In the genomic region with DNA sequence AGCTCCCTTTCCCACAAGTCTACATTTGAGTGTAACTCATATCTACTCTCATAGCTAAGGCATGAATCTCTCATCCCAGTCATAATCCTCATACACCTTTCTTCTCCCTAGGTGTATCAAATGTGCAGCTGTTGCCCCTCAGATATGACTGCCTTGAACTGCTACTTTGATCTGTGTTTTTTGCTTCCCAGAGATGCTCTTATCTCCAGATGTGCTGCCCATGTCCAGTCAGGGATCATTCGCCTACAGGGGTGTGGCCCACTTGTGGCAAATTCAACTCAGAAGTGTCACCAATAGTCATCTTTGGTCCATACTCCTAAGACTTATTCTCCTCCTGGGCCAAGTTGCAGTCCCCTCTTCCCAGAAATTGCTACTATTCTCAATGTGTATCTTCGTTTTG, we compare ENCODE assay signal across 8 mouse cellular contexts. TPM values are rescaled to one million over a fixed set of nuclear protein-coding genes. Genes with fewer than 3 reads are reported as not detected.
DNase-seq lines count a peak whose midpoint lies in the region; ATAC-seq and TF ChIP-seq lines count a peak whose summit lies in the region.

No protein-coding gene starts in this region.

- DNase-seq in left cerebral cortex, adult 2 months (ENCODE audit: extremely low spot score in 1 of 2, low spot score in 2 of 2), result no peak
- DNase-seq in left cerebral cortex, adult 11 months (ENCODE audit: low spot score), result no peak
- DNase-seq in layer of hippocampus, adult 9-11 months, result no peak
- DNase-seq in ovary, postnatal 36 days (ENCODE audit: low spot score), result no peak
- DNase-seq in left cerebral cortex, postnatal 4 days, result no peak

- peaks cover 55% of the 10 kb centered on the region for H3K36me3 ChIP-seq in embryonic facial prominence, embryonic 13.5 days
- H3K36me3 ChIP-seq in intestine, embryonic 16.5 days (ENCODE audit: control insufficient read depth, insufficient read depth, low read length), result peaks cover 8% of the 10 kb centered on the region
- peaks cover 33% of the 10 kb centered on the region for H3K36me3 ChIP-seq in neural tube, embryonic 12.5 days

- no peaks in the 10 kb centered on the region for H3K9me3 ChIP-seq in embryonic facial prominence, embryonic 13.5 days
- no peaks in the 10 kb centered on the region for H3K9me3 ChIP-seq in intestine, embryonic 16.5 days (ENCODE audit: control insufficient read depth, low read length)
- no peaks in the 10 kb centered on the region for H3K9me3 ChIP-seq in neural tube, embryonic 12.5 days

- H3K9ac ChIP-seq in embryonic facial prominence, embryonic 13.5 days, result peak overlapping the region; percentile 83
- peak overlapping the region; percentile 85 for H3K9ac ChIP-seq in intestine, embryonic 16.5 days (ENCODE audit: low read depth, low read length)
- H3K9ac ChIP-seq in neural tube, embryonic 12.5 days, result peak overlapping the region; percentile 75

- H3K4me1 ChIP-seq in embryonic facial prominence, embryonic 13.5 days, result peaks cover 5% of the 10 kb centered on the region; the same call in 1 of the 2 replicates
- H3K4me1 ChIP-seq in intestine, embryonic 16.5 days (ENCODE audit: control insufficient read depth, insufficient read depth, low read length), result peaks cover 3% of the 10 kb centered on the region
- H3K4me1 ChIP-seq in neural tube, embryonic 12.5 days, result peaks cover 4% of the 10 kb centered on the region; the same call in 1 of the 2 replicates

- H3K27me3 ChIP-seq in embryonic facial prominence, embryonic 13.5 days, result no peaks in the 10 kb centered on the region
- H3K27me3 ChIP-seq in intestine, embryonic 16.5 days (replicated peaks; ENCODE audit: control insufficient read depth, insufficient read depth, low read length), result no peaks in the 10 kb centered on the region
- no peaks in the 10 kb centered on the region for H3K27me3 ChIP-seq in neural tube, embryonic 12.5 days (replicated peaks)

- no peak for ATAC-seq in embryonic facial prominence, embryonic 13.5 days (ENCODE audit: insufficient number of reproducible peaks, insufficient read depth, low FRiP score, low TSS enrichment, low read depth)
- peak; percentile 17 for ATAC-seq in intestine, embryonic 16.5 days
- ATAC-seq in neural tube, embryonic 12.5 days (ENCODE audit: low FRiP score, low read depth), result no peak; the same call in 1 of the 2 replicates

- peak overlapping the region; percentile 80 for H3K4me2 ChIP-seq in embryonic facial prominence, embryonic 13.5 days
- H3K4me2 ChIP-seq in intestine, embryonic 16.5 days (ENCODE audit: low read depth, low read length), result peak overlapping the region; percentile 72
- peak overlapping the region; percentile 65 for H3K4me2 ChIP-seq in neural tube, embryonic 12.5 days (replicated peaks)

- peak overlapping the region; percentile 78 for H3K4me3 ChIP-seq in left cerebral cortex, adult 2 months
- H3K4me3 ChIP-seq in embryonic facial prominence, embryonic 13.5 days, result peak overlapping the region; percentile 66
- peak overlapping the region; percentile 74 for H3K4me3 ChIP-seq in intestine, embryonic 16.5 days (ENCODE audit: low read length)
- H3K4me3 ChIP-seq in neural tube, embryonic 12.5 days, result peak overlapping the region; percentile 60

- intact Hi-C loops in left cerebral cortex, adult 2 months (cut with DNase I), result loop anchor here (5.0 to 10.0 kb wide), 3 partner anchors 221 to 796 kb away; partner anchors contain the start of gene Zscan22
- intact Hi-C loops in left cerebral cortex, postnatal 4 days (cut with DNase I), result no loop called here

- WGBS in embryonic facial prominence, embryonic 13.5 days, result 35% methylated on average over 2 of the region's 2 CpGs
- WGBS in intestine, embryonic 16.5 days, result 21% methylated on average over 2 of the region's 2 CpGs
- WGBS in neural tube, embryonic 12.5 days, result 38% methylated on average over 2 of the region's 2 CpGs

- TF ChIP-seq CTCF in left cerebral cortex, adult 2 months (IDR thresholded peaks at IDR 0.05), result no peak

- peak overlapping the region; percentile 93 for H3K27ac ChIP-seq in left cerebral cortex, adult 2 months
- 0 out of 2 replicates have a peak overlapping the region, but pooled peaks have one; percentile 89 for H3K27ac ChIP-seq in embryonic facial prominence, embryonic 13.5 days
- 0 out of 2 replicates have a peak overlapping the region, but pooled peaks have one; percentile 86 for H3K27ac ChIP-seq in intestine, embryonic 16.5 days (ENCODE audit: low read length)
- H3K27ac ChIP-seq in neural tube, embryonic 12.5 days, result no peak overlapping the region

RNA-seq across cellular contexts. Expression of gene Zswim9, which starts 0.7 kb away (rescaled TPM):
- total RNA-seq in left cerebral cortex, adult 2 months (2021), result 10 to 100 TPM; 15.7 to 16.5 TPM
- 12.6 and 12.9 TPM in 2 replicates for polyA plus RNA-seq in embryonic facial prominence, embryonic 13.5 days (2015; fragmentation: Nextera tagmentation; extraction: Ambion mirVana)
- polyA plus RNA-seq in intestine, embryonic 16.5 days (2015; fragmentation: Nextera tagmentation; extraction: Ambion mirVana), result 5.2 and 5.3 TPM in 2 replicates
- polyA plus RNA-seq in neural tube, embryonic 12.5 days (2016; fragmentation: Nextera tagmentation; extraction: Ambion mirVana), result 12.0 and 17.9 TPM in 2 replicates
- 10 to 100 TPM; 18.6 to 18.7 TPM for total RNA-seq in left cerebral cortex, postnatal 4 days (2021)

RNA-seq across cellular contexts. Expression of gene Lig1, which starts 0.8 kb away (rescaled TPM):
- 1 to 10 TPM; 7.7 to 9.9 TPM for total RNA-seq in left cerebral cortex, adult 2 months (2021)
- polyA plus RNA-seq in embryonic facial prominence, embryonic 13.5 days (2015; fragmentation: Nextera tagmentation; extraction: Ambion mirVana), result 121 and 134 TPM in 2 replicates
- 64.3 and 77.6 TPM in 2 replicates for polyA plus RNA-seq in intestine, embryonic 16.5 days (2015; fragmentation: Nextera tagmentation; extraction: Ambion mirVana)
- polyA plus RNA-seq in neural tube, embryonic 12.5 days (2016; fragmentation: Nextera tagmentation; extraction: Ambion mirVana), result 68.9 and 71.2 TPM in 2 replicates
- 10 to 100 TPM; 21.1 to 24.0 TPM for total RNA-seq in left cerebral cortex, postnatal 4 days (2021)

RNA-seq across cellular contexts. Expression of gene Pla2g4c, which starts 46.6 kb away (rescaled TPM):
- under 1 TPM in 1 of 2 experiments, not detected in 1; 0.79 TPM for total RNA-seq in left cerebral cortex, adult 2 months (2021)
- polyA plus RNA-seq in embryonic facial prominence, embryonic 13.5 days (2015; fragmentation: Nextera tagmentation; extraction: Ambion mirVana), result 1.1 and 1.8 TPM in 2 replicates
- 0.57 and 0.71 TPM in 2 replicates for polyA plus RNA-seq in intestine, embryonic 16.5 days (2015; fragmentation: Nextera tagmentation; extraction: Ambion mirVana)
- polyA plus RNA-seq in neural tube, embryonic 12.5 days (2016; fragmentation: Nextera tagmentation; extraction: Ambion mirVana), result 0.94 and 1.0 TPM in 2 replicates
- total RNA-seq in left cerebral cortex, postnatal 4 days (2021), result 1 to 10 TPM in 1 of 2 experiments, under 1 TPM in 1; 0.95 to 1.3 TPM
